Mouse (Mus musculus) urinary bladder, postnatal 36 days (tissue): ENCODE data around the gene Kcnk4.

Experiments
- DNase-seq, 2 experiments: peaks; one replicate each; pipeline ENCODE4 v3.0.0; 2022; ENCODE audit warnings: low spot score in 2 of 2, mixed read lengths in 1 of 2

The Kcnk4 gene

DNA sequence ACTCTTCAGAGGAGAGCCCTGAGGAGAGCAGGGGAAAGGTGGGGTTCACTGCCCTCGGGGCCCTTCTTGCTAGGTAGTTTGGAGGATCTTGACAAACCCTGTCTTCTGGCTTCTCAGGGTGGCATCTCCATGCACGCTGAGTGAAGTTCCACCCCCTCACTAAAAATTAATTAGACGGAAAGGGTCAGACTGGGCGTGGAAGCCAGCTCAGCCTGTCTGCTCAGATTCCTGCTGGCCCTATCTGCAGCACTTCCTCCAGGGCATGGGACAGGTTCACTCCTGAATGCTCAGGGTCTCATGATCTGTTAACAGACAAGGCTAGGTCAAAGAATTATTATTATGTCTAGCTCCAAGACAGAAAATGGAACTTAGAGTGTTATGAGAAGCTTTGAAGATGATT, 41.8 kb downstream of the Kcnk4 start:
- peak; percentile 64 to 66 for DNase-seq

- DNase-seq, result no peak
Measured at GRCm38 (mm10) chr19:6877965-6878364, 56.4 kb downstream of the Kcnk4 start.

- no peak for DNase-seq
Measured at GRCm38 (mm10) chr19:6876799-6877198, 57.5 kb downstream of the Kcnk4 start.

- DNase-seq, result no peak
Measured at GRCm38 (mm10) chr19:6875834-6876233, 58.5 kb downstream of the Kcnk4 start.

GRCm38 (mm10) chr19:6874257-6874656, 60.1 kb downstream of the Kcnk4 start:
- no peak for DNase-seq
